ENCODE assay signal across 10 mouse cellular contexts in the genomic region with DNA sequence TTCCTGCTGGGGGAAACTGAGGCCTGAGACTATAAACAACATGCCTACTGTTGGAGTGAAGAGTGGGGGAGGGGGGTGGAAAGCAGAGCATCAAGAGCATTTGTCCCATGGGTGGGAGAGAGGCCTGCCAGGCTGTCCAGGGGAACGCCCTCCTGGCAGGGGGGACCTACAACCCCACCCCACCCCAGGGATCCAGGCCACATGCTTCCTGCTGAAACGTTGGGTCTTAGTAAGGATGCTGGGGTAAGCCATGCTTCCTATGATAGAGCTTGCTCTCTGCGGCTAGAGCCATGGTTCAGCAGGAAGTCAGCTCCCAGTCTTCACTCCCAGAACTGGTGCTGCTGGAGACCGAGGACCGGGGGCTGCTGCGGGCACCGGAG. TPM values are rescaled to one million over a fixed set of nuclear protein-coding genes. Genes with fewer than 3 reads are reported as not detected.
DNase-seq lines count a peak whose midpoint lies in the region; ATAC-seq and TF ChIP-seq lines count a peak whose summit lies in the region.
"Had no signal": no experiment of that assay in that cellular context is flagged by ENCODE, and none has a peak within 500 bp of the region (broad histone marks: within the 10 kb centered on the region; RNA-seq: fewer than 3 reads in every experiment).

No protein-coding gene starts in this region.

- no peak for DNase-seq in heart, adult 8-10 months (ENCODE audit: low spot score)
- peak; percentile 13 for DNase-seq in kidney, postnatal 10 days
- DNase-seq in kidney, adult 11 months = no peak
- DNase-seq in G1E (ENCODE audit: low spot score) = no peak
- no peak for DNase-seq in cerebellum, postnatal 4 days (ENCODE audit: low spot score in 2 of 2)
- DNase-seq: cerebellum, adult 11-12 months had no signal

- no peaks in the 10 kb centered on the region for H3K27me3 ChIP-seq in heart, embryonic 12.5 days (replicated peaks)
- no peaks in the 10 kb centered on the region for H3K27me3 ChIP-seq in G1E (ENCODE audit: insufficient read depth, low read length)
- H3K27me3 ChIP-seq in liver, embryonic 15.5 days = no peaks in the 10 kb centered on the region
- H3K27me3 ChIP-seq: CH12.LX had no signal

- no peak for ATAC-seq in heart, embryonic 12.5 days (ENCODE audit: insufficient number of reproducible peaks, low FRiP score)
- ATAC-seq in G1E (ENCODE audit: extremely low read depth, insufficient number of reproducible peaks, low FRiP score, poor library complexity, severe bottlenecking) = no peak
- no peak for ATAC-seq in liver, embryonic 15.5 days (ENCODE audit: insufficient read depth)
- ATAC-seq in CD4-positive, CD25-positive, alpha-beta regulatory T cell, adult 4 months = no peak

- H3K9me3 ChIP-seq in heart, embryonic 12.5 days (replicated peaks) = no peaks in the 10 kb centered on the region
- H3K9me3 ChIP-seq in G1E (replicated peaks) = no peaks in the 10 kb centered on the region
- no peaks in the 10 kb centered on the region for H3K9me3 ChIP-seq in liver, embryonic 15.5 days (replicated peaks)

- no peak overlapping the region for H3K4me2 ChIP-seq in heart, embryonic 12.5 days
- peak overlapping the region; percentile 11 for H3K4me2 ChIP-seq in liver, embryonic 15.5 days

- no peak overlapping the region for H3K9ac ChIP-seq in heart, embryonic 12.5 days
- H3K9ac ChIP-seq in liver, embryonic 15.5 days = no peak overlapping the region

- no peaks in the 10 kb centered on the region for H3K36me3 ChIP-seq in heart, embryonic 12.5 days
- H3K36me3 ChIP-seq in G1E (replicated peaks) = peaks cover 85% of the 10 kb centered on the region
- peaks cover 3% of the 10 kb centered on the region for H3K36me3 ChIP-seq in liver, embryonic 15.5 days (replicated peaks)

- TF ChIP-seq CTCF in G1E (IDR thresholded peaks at IDR 0.05; ENCODE audit: low read depth, low read length) = no peak

- peak overlapping the region; percentile 55 for H3K27ac ChIP-seq in heart, embryonic 12.5 days (ENCODE audit: poor library complexity, severe bottlenecking)
- H3K27ac ChIP-seq in liver, embryonic 15.5 days (replicated peaks) = peak overlapping the region; percentile 66

- H3K4me1 ChIP-seq in heart, embryonic 12.5 days (replicated peaks) = peaks cover 88% of the 10 kb centered on the region
- H3K4me1 ChIP-seq in G1E (ENCODE audit: insufficient read depth, low read depth, low read length) = peaks cover 100% of the 10 kb centered on the region
- H3K4me1 ChIP-seq in liver, embryonic 15.5 days (replicated peaks) = peaks cover 97% of the 10 kb centered on the region

- 61% methylated on average over 7 of the region's 7 CpGs for WGBS in heart, embryonic 12.5 days
- 15% methylated on average over 7 of the region's 7 CpGs for WGBS in liver, embryonic 15.5 days (ENCODE audit: insufficient replicate concordance)

- no peak overlapping the region for H3K4me3 ChIP-seq in heart, embryonic 12.5 days
- H3K4me3 ChIP-seq in G1E (ENCODE audit: low read depth, low read length) = peak overlapping the region; percentile 31; the same call in 1 of the 2 replicates
- H3K4me3 ChIP-seq in liver, embryonic 15.5 days (replicated peaks) = no peak overlapping the region

RNA-seq across cellular contexts. Expression of gene Tpst2, which starts 7.7 kb away (rescaled TPM):
- 34.4 and 36.4 TPM in 2 replicates for polyA plus RNA-seq in heart, embryonic 12.5 days (2016; fragmentation: Nextera tagmentation; extraction: Ambion mirVana)
- total RNA-seq in heart, adult 8-10 months (2022) = 10 to 100 TPM; 32.2 to 47.1 (median 37.1) TPM
- total RNA-seq in G1E (2014; fragmentation: Nextera tagmentation) (43.7 and 55.7 TPM in 2 replicates), G1E (2017) (32.9 and 37.3 TPM in 2 replicates)
- polyA plus RNA-seq in G1E (2012) = 103 and 156 TPM in 2 replicates
- polyA plus RNA-seq in liver, embryonic 15.5 days (2015; fragmentation: Nextera tagmentation; extraction: Ambion mirVana) = 34.5 and 43.8 TPM in 2 replicates
- 10 to 100 TPM; 58.0 to 61.9 TPM for polyA plus RNA-seq in CD4-positive, CD25-positive, alpha-beta regulatory T cell, adult 4 months (2017; shearing (Covaris generic))

RNA-seq across cellular contexts. Expression of gene Crybb1, which starts 28.6 kb away (rescaled TPM):
- 0.46 and 0.67 TPM in 2 replicates for polyA plus RNA-seq in heart, embryonic 12.5 days (2016; fragmentation: Nextera tagmentation; extraction: Ambion mirVana)
- total RNA-seq in heart, adult 8-10 months (2022) = 1 to 10 TPM; 2.0 to 3.4 (median 2.7) TPM
- total RNA-seq in G1E (2014; fragmentation: Nextera tagmentation) (not detected in 2 replicates), G1E (2017) (not detected in 2 replicates)
- 0.14 TPM in 1 of 2 replicates, not detected in the other for polyA plus RNA-seq in G1E (2012)
- polyA plus RNA-seq in liver, embryonic 15.5 days (2015; fragmentation: Nextera tagmentation; extraction: Ambion mirVana) = 0.25 and 0.40 TPM in 2 replicates
- polyA plus RNA-seq in CD4-positive, CD25-positive, alpha-beta regulatory T cell, adult 4 months (2017; shearing (Covaris generic)) = not detected
- total RNA-seq: CH12.LX had no signal

RNA-seq across cellular contexts. Expression of gene Cryba4, which starts 31.9 kb away (rescaled TPM):
- polyA plus RNA-seq in heart, embryonic 12.5 days (2016; fragmentation: Nextera tagmentation; extraction: Ambion mirVana) = 0.57 and 0.64 TPM in 2 replicates
- total RNA-seq in heart, adult 8-10 months (2022) = 10 to 100 TPM in 1 of 4 experiments, 1 to 10 TPM in 3; 7.6 to 10.4 (median 8.5) TPM
- total RNA-seq in G1E (2014; fragmentation: Nextera tagmentation) (not detected in 2 replicates), G1E (2017) (0.98 TPM in 1 of 2 replicates, not detected in the other)
- polyA plus RNA-seq in G1E (2012) = 0.43 and 0.63 TPM in 2 replicates
- polyA plus RNA-seq in liver, embryonic 15.5 days (2015; fragmentation: Nextera tagmentation; extraction: Ambion mirVana) = 0.70 and 0.85 TPM in 2 replicates
- polyA plus RNA-seq in CD4-positive, CD25-positive, alpha-beta regulatory T cell, adult 4 months (2017; shearing (Covaris generic)) = 1 to 10 TPM in 1 of 2 experiments, not detected in 1; 1.3 TPM
- total RNA-seq: CH12.LX had no signal

RNA-seq across cellular contexts. Expression of gene Tfip11, which starts 42.0 kb away (rescaled TPM):
- polyA plus RNA-seq in heart, embryonic 12.5 days (2016; fragmentation: Nextera tagmentation; extraction: Ambion mirVana) = 21.6 and 22.3 TPM in 2 replicates
- 10 to 100 TPM; 17.0 to 19.1 (median 18.4) TPM for total RNA-seq in heart, adult 8-10 months (2022)
- 19.4 and 21.7 TPM in 2 replicates for total RNA-seq in G1E (2014; fragmentation: Nextera tagmentation)
- total RNA-seq in G1E (2017) = 14.9 and 19.4 TPM in 2 replicates
- 54.1 and 58.2 TPM in 2 replicates for polyA plus RNA-seq in G1E (2012)
- 12.0 and 13.1 TPM in 2 replicates for polyA plus RNA-seq in liver, embryonic 15.5 days (2015; fragmentation: Nextera tagmentation; extraction: Ambion mirVana)
- polyA plus RNA-seq in CD4-positive, CD25-positive, alpha-beta regulatory T cell, adult 4 months (2017; shearing (Covaris generic)) = 10 to 100 TPM; 17.0 to 37.0 TPM

RNA-seq across cellular contexts. Expression of gene Srrd, which starts 58.6 kb away (rescaled TPM):
- 23.8 and 25.2 TPM in 2 replicates for polyA plus RNA-seq in heart, embryonic 12.5 days (2016; fragmentation: Nextera tagmentation; extraction: Ambion mirVana)
- total RNA-seq in heart, adult 8-10 months (2022) = 1 to 10 TPM; 7.8 to 9.4 (median 8.3) TPM
- 28.0 and 49.0 TPM in 2 replicates for total RNA-seq in G1E (2014; fragmentation: Nextera tagmentation)
- total RNA-seq in G1E (2017) = 18.5 and 28.7 TPM in 2 replicates
- 21.3 and 27.5 TPM in 2 replicates for polyA plus RNA-seq in G1E (2012)
- polyA plus RNA-seq in liver, embryonic 15.5 days (2015; fragmentation: Nextera tagmentation; extraction: Ambion mirVana) = 13.8 and 16.4 TPM in 2 replicates
- 1 to 10 TPM; 1.2 to 4.6 TPM for polyA plus RNA-seq in CD4-positive, CD25-positive, alpha-beta regulatory T cell, adult 4 months (2017; shearing (Covaris generic))
